Mouse (Mus musculus): ENCODE measurements around the gene Rimkla. TPM values are rescaled to one million over a fixed set of nuclear protein-coding genes. Genes with fewer than 3 reads are reported as not detected.

The Rimkla gene
- total RNA-seq, 4 experiments from 2014 or later = 10.2 to 11.2 (median 11.0) TPM

DNA sequence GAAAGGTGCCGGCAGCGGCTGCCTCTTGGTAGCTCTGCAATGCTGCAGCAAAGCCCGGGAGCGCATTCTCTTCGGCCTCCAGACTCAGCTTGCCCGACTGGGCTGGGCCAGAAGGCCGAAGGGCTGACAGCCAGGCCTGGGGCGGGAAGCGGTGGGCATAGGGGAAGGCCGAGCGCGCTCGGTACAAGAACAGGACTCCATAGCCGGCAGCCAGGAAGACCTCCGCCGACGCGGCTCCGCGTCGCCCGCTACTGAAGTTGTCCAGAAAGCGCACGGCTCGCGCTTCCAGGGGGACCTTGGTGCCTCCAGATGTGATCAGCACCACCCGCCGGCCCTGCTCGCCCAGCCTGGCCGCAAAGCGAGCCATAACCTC lies 70.5 kb downstream of the Rimkla start:
- DNase-seq (ENCODE audit: low spot score in 2 of 2) = no peak

- DNase-seq (ENCODE audit: low spot score in 2 of 2) = no peak
These were observed 71.2 kb downstream of the Rimkla start for GRCm38 (mm10) chr4:119421191-119421590.

DNA sequence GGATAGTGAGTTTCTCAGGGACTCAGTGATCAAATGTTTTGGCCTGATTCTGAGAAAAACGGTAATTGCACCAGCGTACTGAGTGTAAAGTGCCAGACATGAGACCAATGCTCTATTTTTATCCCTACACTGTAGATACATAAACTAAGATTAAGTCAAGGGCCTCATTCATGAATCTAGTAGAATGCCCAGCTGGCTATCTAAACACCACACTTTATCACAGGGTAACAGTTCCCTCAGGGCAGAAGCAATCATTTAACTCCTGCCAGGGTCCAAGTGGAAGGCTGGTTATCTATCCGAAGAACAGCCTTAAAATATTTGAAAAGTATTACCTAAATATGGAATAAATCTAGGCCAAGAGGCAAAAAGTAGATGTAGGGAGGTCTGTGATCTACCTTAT lies 74.5 kb downstream of the Rimkla start:
- DNase-seq (ENCODE audit: low spot score in 2 of 2) = no peak

- DNase-seq (ENCODE audit: low spot score in 2 of 2) = no peak
These were observed 75.2 kb downstream of the Rimkla start for GRCm38 (mm10) chr4:119417270-119417669.

Other genes starting within 250 kb of the Rimkla start
- gene Cldn19, start 237.2 kb downstream of the Rimkla start, total RNA-seq (2022) = under 1 TPM in 3 of 4 experiments, not detected in 1; 0.13 to 0.60 (median 0.53) TPM
- 100 to 1,000 TPM; 177 to 201 (median 189) TPM for gene Ybx1, start 198.0 kb downstream of the Rimkla start, total RNA-seq (2022)
- gene Ppih, start 172.1 kb downstream of the Rimkla start, total RNA-seq (2022) = 10 to 100 TPM; 15.9 to 18.6 (median 17.5) TPM
- 10 to 100 TPM; 20.9 to 24.6 (median 23.2) TPM for gene Ccdc30, start 77.1 kb downstream of the Rimkla start, total RNA-seq (2022)
- 1 to 10 TPM; 5.0 to 6.8 (median 6.0) TPM for gene Ppcs, start 70.2 kb downstream of the Rimkla start, total RNA-seq (2022)
- 1 to 10 TPM in 1 of 4 experiments, under 1 TPM in 3; 0.46 to 1.2 (median 0.76) TPM for gene Zmynd12, start 69.8 kb downstream of the Rimkla start, total RNA-seq (2022)
- 100 to 1,000 TPM in 1 of 4 experiments, 10 to 100 TPM in 3; 65.1 to 100 (median 78.9) TPM for gene Foxj3, start 44.4 kb upstream of the Rimkla start, total RNA-seq (2022)
- 10 to 100 TPM; 16.3 to 18.6 (median 17.1) TPM for gene Frg2f1, start 46.9 kb upstream of the Rimkla start, total RNA-seq (2022)
- gene Guca2a, start 145.1 kb upstream of the Rimkla start, total RNA-seq (2022) = under 1 TPM in 1 of 4 experiments, not detected in 3; 0.68 TPM
- gene Guca2b, start 166.3 kb upstream of the Rimkla start, total RNA-seq (2022) = not detected
- 10 to 100 TPM; 44.8 to 49.2 (median 47.6) TPM for gene Hivep3, start 241.2 kb upstream of the Rimkla start, total RNA-seq (2022)

Data from left cerebral cortex, adult 8-10 months (tissue).